Mouse (Mus musculus) 416B (cell line): Measurements from ENCODE around the gene Hspb11.

Experiments used
- DNase-seq: peaks from one replicate; pipeline ENCODE4 v3.0.0; 2011; ENCODE audit warnings: low read depth

The Hspb11 gene

GRCm38 (mm10) chr4:107253125-107254091 is at the start of gene Hspb11, which contains the start of gene Lrrc42:
Gene Hspb11, plus strand, starts transcription at chr4:107253593.
Gene Lrrc42, minus strand, starts transcription at chr4:107253532.
- DNase-seq, result peak; percentile 97

DNA sequence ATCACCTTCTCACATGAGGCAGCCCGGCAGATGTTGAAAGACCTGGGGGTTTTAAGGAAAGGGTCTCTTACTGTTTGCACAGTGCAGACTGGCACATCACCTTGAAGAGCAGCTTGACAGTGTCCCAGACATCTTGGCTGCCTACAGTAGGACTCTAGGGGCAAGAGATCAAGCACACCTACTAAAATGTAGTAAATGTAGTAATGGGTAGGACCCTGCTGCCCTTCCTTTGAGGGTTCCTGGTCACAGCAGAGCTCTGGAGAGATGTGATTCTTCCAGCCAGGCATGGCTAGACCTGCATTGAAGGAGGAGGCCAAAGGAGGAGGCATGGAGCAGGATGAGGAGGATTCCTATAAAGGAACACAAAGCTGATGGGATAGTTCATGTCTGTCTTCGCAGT is 46.4 kb upstream of the Hspb11 start:
- DNase-seq, result no peak

DNA sequence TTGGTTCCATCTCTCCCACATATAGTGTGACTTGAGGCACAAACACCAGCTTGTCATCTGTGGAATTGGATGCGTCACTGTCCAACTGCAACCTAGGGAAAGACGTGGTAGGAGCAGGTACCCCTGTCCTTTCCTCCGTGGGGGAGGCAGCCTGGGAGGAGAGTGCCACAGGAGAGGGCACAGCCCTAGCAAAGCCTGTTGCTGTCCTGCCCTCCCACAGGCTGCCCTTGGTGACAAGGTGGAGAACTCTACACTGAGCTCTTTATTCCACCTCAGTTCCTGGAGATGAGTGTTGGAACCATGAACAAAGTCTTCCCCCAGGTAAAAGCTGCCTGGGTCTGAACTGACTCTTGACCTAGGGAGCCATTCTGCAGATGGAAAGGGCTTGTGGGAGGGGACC is 44.5 kb upstream of the Hspb11 start, which contains the start of gene Ldlrad1:
Ldlrad1 (plus strand) TSS at position 301 of the 400 bp plus-strand sequence.
- DNase-seq, result no peak

DNA sequence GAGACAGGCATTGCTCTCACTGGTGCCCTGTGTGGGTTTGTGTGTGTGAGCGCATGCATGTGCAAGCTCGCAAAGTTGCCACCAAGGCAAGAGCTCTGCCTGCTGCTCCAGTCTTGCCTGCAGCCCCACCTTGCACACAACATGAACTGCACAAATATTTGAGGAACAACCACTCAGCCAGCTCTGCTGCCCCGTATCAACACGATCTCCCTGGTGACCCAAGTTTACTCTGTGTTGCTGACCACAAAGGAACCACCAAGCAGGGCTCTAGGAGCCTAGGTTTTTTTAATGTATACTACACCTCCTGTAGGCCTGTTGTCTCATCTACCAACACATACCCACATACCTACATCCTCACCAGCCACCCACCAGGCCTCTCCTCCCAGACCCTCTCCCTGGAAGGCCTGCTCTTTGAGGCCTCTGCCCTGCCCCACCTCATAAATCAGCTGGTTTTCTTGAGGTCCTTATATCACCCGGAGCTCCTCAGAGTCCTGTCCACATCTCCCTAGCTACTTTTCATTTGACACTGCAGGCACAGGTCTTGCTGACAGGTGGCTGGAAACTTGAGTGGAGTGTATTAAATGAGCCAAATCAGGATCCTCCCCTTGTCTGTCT is 42.8 kb upstream of the Hspb11 start:
- DNase-seq, result peak; percentile 82

- DNase-seq, result no peak
Observed at GRCm38 (mm10) chr4:107211465-107211864, 41.9 kb upstream of the Hspb11 start.

DNA sequence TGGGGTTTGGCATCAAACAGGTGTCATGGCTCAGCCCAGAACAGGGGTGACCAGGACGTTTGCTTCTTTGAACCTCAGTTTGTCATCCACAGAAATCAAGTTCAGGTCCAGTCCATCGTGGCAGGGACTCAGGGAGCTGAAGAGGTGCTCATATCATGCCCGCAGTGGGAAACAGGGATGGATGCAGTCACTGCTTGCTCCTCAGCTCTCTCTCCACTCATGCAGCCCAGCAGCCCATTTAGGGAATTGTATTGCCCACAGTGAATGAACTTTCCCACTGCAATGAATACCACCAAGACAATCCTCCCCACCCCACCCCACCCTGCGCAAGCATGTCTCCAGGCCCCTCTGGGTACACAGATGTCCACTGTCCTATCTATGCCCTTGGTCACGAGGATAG is 41.5 kb upstream of the Hspb11 start:
- no peak for DNase-seq

DNA sequence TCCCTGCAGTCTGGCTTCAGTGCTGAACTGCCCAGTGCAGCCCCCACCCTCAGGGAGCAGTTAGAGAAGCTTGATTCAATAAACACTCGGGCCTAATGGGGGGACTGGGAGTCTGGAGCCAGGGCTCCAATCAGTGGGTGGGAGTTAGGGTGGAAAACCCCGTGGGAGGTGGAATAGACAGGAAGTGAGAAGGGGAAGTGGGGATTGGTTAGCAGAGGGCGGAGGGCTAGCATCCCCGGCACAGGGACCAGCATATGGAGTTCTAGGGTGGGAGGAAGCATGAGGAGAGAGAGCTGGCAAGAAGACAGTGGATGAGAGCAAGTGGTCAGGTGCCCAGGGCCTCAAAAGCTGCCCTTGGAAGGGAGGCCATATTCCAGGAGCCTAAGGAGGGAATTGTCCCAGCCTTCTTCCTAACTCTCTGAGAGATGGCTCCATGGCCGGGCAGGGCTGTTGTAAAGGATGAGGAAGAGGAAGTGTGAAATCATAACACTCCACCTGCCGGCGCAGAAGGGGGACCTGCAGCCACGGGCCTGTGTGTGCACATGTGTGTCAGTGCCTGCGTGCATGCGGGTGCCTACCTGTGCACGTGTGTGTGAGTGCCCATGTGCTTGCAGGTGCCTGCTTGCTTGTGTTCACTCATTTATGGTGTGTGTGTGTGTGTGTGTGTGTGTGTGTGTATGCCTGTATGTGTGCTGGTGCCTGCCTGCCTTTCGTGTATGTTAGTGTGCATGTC is 39.9 kb upstream of the Hspb11 start:
- DNase-seq, result no peak

DNA sequence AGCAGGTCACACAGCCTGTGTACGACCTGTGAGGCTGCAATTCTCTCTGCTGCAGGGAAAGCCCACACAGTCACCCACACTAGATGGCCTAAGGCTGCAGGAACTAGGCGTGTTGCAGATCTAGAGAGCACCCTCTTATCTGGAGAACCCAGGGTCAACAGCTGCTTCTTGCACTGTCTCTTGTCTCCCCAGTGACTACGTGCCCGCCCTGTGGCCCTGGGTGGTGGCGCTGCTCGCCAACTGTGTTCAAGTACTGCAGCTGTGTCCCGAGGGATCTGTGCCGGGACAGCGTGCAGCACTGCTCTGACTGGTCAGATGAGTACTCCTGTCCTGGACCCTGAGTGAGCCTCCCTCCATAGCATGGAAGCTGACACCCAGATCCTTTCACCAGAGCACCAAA is 35.8 kb upstream of the Hspb11 start:
- DNase-seq, result no peak

DNA sequence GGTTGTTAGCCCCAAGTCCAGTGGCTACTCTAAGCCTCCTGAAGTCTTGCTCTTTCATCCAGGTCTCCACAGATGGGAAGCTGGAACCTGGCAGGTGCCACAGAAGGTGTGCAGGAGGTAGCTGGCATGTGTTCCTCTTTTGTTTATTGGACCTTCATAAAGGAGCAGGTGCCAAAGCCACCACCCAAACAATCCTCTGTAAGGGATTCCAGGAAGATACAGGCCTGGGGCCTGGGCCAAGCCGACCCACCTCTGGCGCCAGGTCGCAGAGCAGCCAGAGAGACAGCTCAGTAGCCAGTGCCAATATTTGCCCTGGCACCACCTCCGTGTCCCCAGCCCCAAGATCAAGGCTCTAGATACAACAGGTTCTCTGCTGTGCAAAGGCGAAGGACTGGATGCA is 31.9 kb upstream of the Hspb11 start:
- DNase-seq, result no peak

GRCm38 (mm10) chr4:107223225-107224204 is 29.9 kb upstream of the Hspb11 start:
- peak; percentile 42 for DNase-seq

DNA sequence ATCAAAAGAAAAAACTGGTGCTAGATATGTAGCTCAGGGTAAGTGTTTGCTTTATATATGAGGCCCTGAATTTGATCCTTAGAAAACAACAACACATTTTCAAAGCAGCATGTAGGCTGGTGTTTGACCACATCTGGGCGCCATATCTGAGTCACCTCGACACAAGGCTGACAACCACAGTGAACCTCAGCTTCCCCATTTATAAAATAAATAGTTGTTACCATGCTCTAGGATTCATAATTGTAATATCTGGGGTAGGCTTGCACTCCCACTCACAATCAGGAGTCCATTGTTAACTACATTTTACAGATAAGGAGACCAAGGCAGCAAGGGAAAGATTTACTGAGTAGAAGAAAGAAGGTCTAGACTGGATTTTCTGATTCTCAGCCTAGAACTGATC is 27.1 kb upstream of the Hspb11 start:
- peak; percentile 64 for DNase-seq

- no peak for DNase-seq
Observed at GRCm38 (mm10) chr4:107232219-107232618, 21.2 kb upstream of the Hspb11 start.

DNA sequence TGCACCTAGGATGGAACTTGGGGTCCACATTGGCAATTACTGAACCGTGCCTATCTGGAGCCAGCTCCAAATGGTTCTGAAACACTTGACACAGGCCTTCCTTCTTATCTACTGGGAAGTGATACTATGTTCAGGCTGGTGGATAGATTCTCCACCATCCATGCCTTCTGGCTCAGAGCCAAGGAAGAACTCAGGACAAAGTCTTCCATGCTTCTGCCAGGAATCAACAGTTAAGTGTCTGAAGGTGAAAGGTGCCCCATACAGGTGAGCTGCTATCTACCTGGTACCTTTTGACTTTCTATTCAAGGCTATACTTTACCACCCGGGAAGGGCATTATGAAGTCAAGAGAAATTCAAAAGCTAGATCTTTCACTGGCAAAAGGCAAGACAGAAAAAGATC is 15.1 kb upstream of the Hspb11 start:
- no peak for DNase-seq

GRCm38 (mm10) chr4:107240196-107240595 is 13.2 kb upstream of the Hspb11 start:
- no peak for DNase-seq

- DNase-seq, result no peak
Observed at GRCm38 (mm10) chr4:107243365-107244333, 9.7 kb upstream of the Hspb11 start.

DNA sequence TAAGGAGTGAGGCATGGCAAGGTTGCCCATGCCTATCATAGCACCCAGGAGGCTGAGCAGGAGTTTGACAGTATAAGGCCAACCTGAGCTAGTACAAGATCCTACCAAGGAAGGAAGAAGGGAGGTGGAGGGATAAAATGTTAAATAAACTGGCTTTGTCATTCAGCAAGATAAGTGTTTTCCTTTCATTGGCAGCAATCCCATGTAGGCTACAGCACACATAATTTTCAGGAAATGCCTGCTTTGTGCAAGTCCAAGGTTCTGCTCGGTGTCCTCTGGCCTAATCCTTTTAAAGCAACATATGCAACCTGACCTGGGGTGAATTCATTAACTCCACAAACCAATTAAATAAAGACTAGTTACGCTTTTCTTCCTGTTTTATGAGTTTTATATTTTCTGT is 8.0 kb upstream of the Hspb11 start:
- DNase-seq, result no peak

DNA sequence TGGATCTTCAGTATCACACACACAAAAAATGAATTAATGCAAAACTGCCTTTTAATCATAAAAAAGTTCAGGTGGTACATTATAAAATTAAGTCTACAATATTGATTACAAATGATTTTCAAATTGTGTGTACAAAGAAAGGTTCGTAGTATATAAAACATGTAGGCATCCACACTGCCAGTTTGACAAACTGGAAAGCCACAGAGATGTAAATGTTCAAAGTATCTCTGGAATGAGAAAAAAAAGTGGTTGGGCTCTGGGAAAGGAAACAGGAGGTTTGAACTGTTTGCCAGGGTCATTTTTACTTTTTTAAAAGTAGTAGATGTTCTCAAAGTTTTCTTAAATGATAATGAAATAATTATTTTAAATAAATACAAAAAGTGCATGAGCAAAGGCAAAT is 7.4 kb upstream of the Hspb11 start:
- DNase-seq, result no peak

- no peak for DNase-seq
Observed at GRCm38 (mm10) chr4:107247110-107247509, 6.3 kb upstream of the Hspb11 start.

GRCm38 (mm10) chr4:107248061-107248460 is 5.3 kb upstream of the Hspb11 start:
- DNase-seq, result no peak

DNA sequence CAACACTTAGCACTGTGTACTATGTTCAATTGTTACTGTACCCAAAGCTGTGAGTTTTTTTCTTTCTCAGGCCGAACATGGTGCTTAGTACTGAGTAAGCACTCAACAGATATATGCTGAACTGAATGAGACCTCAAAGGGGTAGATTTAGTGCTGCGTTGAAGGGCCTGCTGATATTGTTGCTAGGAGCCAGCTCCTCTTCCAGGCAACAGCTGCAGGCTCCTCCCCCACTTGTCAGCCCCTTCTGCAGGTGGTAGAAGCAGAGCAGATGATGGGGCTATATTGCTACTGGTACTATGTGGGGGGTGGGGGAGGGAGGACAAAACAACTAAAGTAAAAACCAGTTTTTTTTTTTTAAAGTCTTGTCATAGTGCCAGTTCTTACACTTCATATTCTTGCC is 3.9 kb upstream of the Hspb11 start:
- no peak for DNase-seq
